Mouse (Mus musculus) c-Kit-positive CD71-negative TER-119-negative erythroid progenitor cells, embryonic 14.5 days (primary cell): Measurements from ENCODE around the gene Tescl.

ENCODE experiments used
- DNase-seq: peaks from one replicate; pipeline ENCODE4 v3.0.0-alpha.2; 2013; ENCODE audit warnings: low read depth

Gene Tescl

DNA sequence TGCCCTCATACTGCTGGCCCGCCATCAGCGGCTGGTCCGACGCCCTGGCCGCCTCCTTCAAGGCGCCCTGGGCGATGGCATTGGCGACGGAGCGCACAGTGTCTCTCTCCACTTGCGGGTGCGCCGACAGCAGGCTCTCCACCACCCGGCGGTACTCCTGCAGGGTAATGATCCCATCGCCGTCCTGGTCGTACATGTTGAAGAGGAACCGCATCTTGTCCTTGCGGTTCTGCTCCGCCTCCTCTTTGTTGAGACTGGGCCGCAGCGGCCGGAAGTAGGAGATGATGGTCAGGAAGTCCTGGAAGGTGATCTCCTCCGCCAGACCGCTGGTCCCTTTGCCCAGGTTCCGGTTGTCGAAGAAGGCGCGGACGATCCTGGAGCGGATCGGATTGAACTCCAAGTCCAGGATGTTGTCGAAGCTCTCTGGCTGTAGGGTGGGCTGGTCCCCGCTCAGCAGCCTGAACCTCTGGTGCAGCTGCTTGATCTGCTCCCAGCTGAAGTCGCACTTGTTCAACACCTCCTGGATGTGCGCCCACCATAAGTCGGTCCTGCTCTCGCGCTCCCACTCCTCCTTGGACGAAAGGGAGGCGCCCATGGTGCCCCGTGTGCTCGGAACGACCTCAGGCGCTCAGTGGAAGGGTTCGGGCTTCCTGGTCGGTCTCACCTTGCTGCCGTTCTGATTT is at the start of gene Tescl:
Gene Tescl, minus strand, starts transcription at position 633 of the 683 bp plus-strand sequence.
- no peak for DNase-seq

DNA sequence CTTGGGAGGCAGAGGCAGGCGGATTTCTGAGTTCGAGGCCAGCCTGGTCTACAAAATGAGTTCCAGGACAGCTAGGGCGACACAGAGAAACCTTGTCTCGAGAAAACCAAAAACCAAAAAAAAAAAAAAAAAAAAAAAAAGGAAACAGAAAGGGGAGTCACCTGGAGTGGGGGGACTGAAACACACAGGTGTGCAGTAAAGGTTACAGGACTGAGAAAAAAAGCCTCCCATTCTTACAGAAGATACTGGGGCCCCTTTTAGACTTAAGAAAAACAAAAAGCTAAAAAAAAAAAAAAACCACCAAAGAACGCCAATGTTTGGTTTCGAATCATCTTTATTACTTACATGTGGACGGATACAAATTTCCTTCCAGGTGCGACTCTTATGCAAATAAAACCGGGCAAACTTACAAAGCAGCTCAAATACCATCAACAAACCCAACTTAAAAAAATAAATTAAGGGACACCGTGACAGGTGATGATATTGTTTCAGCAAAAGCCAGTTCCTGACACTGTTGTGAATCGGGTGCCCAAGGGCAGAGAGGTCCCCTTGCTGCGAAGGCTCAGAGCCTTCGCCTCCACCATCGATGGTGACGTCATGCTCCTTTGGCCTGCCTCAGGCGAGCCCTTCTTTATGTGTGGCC is 49.1 kb upstream of the Tescl start:
- DNase-seq = no peak

GRCm38 (mm10) chr7:24380370-24380769 is 46.6 kb upstream of the Tescl start:
- DNase-seq = no peak

DNA sequence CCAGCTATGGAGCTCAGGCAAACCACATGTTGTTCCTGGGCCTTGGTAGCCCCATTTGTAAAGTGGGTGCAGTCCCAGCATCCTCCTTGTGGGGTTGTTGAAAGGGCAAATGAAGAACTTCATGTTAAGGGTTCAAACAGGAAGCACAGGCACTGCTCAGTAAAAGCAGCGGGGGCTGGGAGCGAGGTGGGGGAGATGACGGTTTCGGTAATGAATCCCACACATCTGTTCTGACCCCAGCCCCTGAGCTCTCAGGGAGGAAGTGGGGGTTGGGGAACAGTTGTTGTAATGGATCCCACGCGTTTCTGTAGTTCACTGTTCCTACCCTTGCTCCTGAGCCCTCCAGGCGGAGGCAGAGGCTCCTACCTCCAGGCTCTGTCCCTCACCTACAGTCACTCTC is 46.2 kb upstream of the Tescl start:
- no peak for DNase-seq

GRCm38 (mm10) chr7:24378049-24378701 is 44.4 kb upstream of the Tescl start:
- DNase-seq = no peak

DNA sequence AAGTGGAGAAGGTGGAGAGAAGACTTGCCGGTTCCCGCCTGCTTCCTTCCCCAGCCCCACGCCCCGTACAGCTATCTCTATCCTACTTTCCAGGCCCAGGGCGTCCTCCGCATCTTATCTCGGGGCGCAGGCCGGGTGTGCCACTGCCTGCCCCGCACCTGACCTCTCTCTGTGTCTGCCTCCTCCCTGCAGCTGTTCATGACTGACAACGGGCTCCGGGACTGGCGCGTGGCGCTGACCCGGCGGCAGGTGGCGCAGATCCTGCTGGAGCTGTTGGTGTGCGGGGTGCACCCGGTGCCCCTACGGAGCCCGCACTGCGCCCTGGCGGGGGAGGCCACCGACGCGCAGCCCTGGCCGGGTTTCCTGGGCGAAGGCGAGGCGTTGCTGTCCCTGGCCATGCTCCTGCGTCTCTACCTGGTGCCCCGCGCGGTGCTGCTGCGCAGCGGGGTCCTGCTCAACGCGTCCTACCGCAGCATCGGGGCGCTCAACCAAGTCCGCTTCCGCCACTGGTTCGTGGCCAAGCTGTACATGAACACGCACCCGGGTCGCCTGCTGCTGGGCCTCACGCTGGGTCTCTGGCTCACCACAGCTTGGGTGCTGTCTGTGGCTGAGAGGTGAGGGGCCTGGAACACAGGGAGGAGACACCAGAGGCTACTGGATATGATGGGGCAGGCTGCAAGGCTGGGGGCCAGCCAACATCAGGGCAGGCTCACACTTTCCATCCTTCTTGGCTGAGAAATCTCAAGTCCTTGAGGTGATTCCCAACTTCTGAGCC is 43.5 kb upstream of the Tescl start:
- DNase-seq = peak; percentile 55

GRCm38 (mm10) chr7:24376456-24376855 is 42.7 kb upstream of the Tescl start:
- no peak for DNase-seq

- no peak for DNase-seq
These were observed 40.0 kb upstream of the Tescl start for GRCm38 (mm10) chr7:24373538-24374379.

DNA sequence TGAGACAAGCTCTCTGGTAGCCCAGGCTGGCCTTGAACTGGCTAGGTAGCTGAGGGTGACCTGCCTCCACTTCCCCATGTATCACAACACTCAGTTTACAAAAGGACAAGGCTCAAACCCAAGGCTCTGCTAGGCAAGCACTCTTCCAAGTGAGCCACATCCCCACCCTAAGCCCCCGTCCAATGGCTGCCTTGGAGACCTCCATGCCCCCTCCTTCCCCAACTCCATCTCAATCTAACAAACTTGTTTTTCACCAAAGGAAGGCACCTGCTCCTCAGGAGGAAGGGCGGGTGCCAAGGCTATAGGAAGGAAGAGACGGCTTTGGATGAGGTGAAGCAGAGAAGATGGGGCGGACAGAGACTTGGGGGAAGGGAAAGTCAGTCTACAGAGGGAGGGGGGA is 39.0 kb upstream of the Tescl start:
- DNase-seq = no peak

GRCm38 (mm10) chr7:24372300-24372699 is 38.6 kb upstream of the Tescl start:
- no peak for DNase-seq

GRCm38 (mm10) chr7:24371809-24372145 is 38.0 kb upstream of the Tescl start:
- no peak for DNase-seq

- DNase-seq = no peak
These were observed 37.5 kb upstream of the Tescl start for GRCm38 (mm10) chr7:24371012-24371808.

- peak; percentile 71 for DNase-seq
These were observed 36.2 kb upstream of the Tescl start, which contains the start of gene Kcnn4 for GRCm38 (mm10) chr7:24369731-24370541. Gene Kcnn4 (plus strand): TSS chr7:24370263.

- DNase-seq = no peak
These were observed 35.2 kb upstream of the Tescl start for GRCm38 (mm10) chr7:24368946-24369345.

DNA sequence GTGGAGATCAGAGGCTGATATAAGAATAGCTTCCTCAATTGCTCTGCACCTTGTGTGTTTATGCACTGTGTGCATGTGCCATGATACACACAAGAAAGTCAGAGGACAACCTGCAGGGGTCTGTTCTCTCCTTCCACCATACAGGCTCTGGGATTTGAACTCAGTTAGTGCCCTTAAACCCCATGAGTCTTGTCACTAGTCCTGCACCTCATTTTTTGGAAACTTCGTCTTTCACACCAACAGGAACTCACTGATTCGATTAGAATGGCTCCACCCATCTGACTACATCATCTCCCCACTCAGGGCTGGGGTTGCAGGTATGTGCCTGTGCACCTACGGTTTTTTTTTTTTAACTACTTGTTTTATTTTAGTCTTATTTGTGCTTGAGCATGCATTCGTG is 34.5 kb upstream of the Tescl start:
- DNase-seq = no peak

- DNase-seq = no peak
These were observed 33.2 kb upstream of the Tescl start for GRCm38 (mm10) chr7:24366716-24367632.

GRCm38 (mm10) chr7:24365258-24366014 is 31.7 kb upstream of the Tescl start:
- DNase-seq = no peak

- DNase-seq = peak; percentile 90
These were observed 31.1 kb upstream of the Tescl start for GRCm38 (mm10) chr7:24364827-24365226.
